Mouse (Mus musculus): Measurements from ENCODE around the gene Lamc1. TPM values are rescaled to one million over a fixed set of nuclear protein-coding genes. Genes with fewer than 3 reads are reported as not detected.

Gene Lamc1
- polyA plus RNA-seq, 1 experiment = 30.3 TPM

DNA sequence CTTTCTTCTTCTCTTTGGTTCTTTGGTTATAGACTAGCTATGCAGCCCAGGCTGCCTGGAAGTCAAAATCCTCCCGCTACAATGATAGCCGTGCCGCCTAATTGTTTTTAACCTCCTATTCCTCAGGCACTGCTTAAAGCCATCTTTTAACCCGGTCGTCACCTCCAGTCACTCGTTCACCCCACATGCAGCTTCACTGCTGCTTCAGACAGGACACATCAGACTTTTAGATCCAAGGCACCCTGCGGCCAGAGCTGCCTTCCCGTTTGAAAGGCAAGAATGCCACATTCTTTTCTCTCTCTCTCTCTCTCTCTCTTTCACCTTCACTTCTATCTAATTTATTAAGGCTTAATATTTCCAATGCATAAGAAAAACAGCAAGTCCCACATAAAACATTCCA lies 15.6 kb downstream of the Lamc1 start:
- Histone ChIP-seq H3K36me3 (ENCODE audit: control insufficient read depth, insufficient read depth, low read length) (no peaks in the 10 kb centered on the region), H3K4me1 (replicated peaks; ENCODE audit: control insufficient read depth, insufficient read depth, low read length) (peaks cover 6% of the 10 kb centered on the region), H3K27ac (ENCODE audit: control insufficient read depth, insufficient read depth, low read length) (no peak overlapping the region), H3K27me3 (ENCODE audit: control insufficient read depth, insufficient read depth, low read length) (no peaks in the 10 kb centered on the region; the same call in 1 of the 2 replicates), H3K4me3 (ENCODE audit: control insufficient read depth, insufficient read depth, low read length) (no peak overlapping the region)
- DNase-seq = no peak
- 96% methylated on average over 8 of the region's 8 CpGs for WGBS
- TF ChIP-seq POLR2A (IDR thresholded peaks at IDR 0.05; ENCODE audit: control insufficient read depth, extremely low read depth, insufficient read depth, low read length, poor library complexity) = no peak
- TF ChIP-seq CTCF (IDR thresholded peaks at IDR 0.05; ENCODE audit: borderline replicate concordance, control insufficient read depth, extremely low read depth, insufficient read depth, low read length, poor library complexity) = no peak

DNA sequence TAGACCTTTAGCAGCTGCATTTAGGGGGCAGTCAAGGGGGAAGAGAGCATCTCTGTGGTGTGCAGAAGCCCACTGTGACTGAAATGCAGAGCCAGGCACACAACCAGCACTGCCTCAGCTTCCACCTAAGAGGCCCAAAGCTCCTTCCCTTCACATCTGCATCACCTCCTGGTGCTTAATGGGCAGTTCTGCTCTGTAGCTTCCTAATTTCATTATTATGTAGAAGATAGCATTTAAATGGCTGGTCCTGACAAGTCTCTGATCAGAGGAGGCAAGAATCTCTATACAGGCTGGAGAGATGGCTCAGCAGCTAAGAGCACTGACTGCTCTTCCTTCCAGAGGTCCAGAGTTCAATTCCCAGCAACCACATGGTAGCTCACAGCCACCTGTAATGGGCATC lies 16.3 kb downstream of the Lamc1 start:
- H3K4me1 ChIP-seq (replicated peaks; ENCODE audit: control insufficient read depth, insufficient read depth, low read length) = peaks cover 4% of the 10 kb centered on the region

DNA sequence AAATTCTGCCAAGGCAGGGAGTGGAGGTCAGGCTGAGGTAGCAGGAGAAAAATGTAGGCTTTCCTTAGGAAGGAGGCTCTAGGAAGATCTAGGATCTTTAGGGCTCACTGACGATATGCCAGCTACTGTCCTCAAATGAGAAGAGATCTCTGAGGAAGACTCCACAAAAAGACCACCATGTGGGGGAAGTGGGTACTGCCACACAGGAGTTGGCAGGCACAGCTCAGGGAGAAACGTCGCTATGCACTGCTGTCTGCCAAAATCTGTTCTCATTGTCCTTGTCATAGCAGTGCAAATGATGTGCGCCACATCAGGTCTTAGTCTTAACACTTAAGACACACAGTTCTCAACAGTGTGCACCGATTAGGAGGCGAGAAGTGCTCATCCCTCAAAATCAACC lies 17.5 kb downstream of the Lamc1 start:
- no peaks in the 10 kb centered on the region; the same call in 1 of the 2 replicates for H3K4me1 ChIP-seq (replicated peaks; ENCODE audit: control insufficient read depth, insufficient read depth, low read length)
- DNase-seq = peak; percentile 63
- H3K4me3 ChIP-seq (ENCODE audit: control insufficient read depth, insufficient read depth, low read length) = no peak overlapping the region
- TF ChIP-seq CTCF (IDR thresholded peaks at IDR 0.05; ENCODE audit: borderline replicate concordance, control insufficient read depth, extremely low read depth, insufficient read depth, low read length, poor library complexity) (no peak), POLR2A (IDR thresholded peaks at IDR 0.05; ENCODE audit: control insufficient read depth, extremely low read depth, insufficient read depth, low read length, poor library complexity) (no peak)
- WGBS = 77% methylated on average over 6 of the region's 6 CpGs
- H3K27ac ChIP-seq (ENCODE audit: control insufficient read depth, insufficient read depth, low read length) = no peak overlapping the region
- no peaks in the 10 kb centered on the region for H3K36me3 ChIP-seq (ENCODE audit: control insufficient read depth, insufficient read depth, low read length)
- no peaks in the 10 kb centered on the region for H3K27me3 ChIP-seq (ENCODE audit: control insufficient read depth, insufficient read depth, low read length)

More for the DNA sequence above, 16.3 kb downstream of the Lamc1 start:
- no peak overlapping the region for H3K4me3 ChIP-seq (ENCODE audit: control insufficient read depth, insufficient read depth, low read length)
- TF ChIP-seq POLR2A (IDR thresholded peaks at IDR 0.05; ENCODE audit: control insufficient read depth, extremely low read depth, insufficient read depth, low read length, poor library complexity) = no peak
- TF ChIP-seq CTCF (IDR thresholded peaks at IDR 0.05; ENCODE audit: borderline replicate concordance, control insufficient read depth, extremely low read depth, insufficient read depth, low read length, poor library complexity) = no peak
- no peak overlapping the region for H3K27ac ChIP-seq (ENCODE audit: control insufficient read depth, insufficient read depth, low read length)
- no peaks in the 10 kb centered on the region for H3K36me3 ChIP-seq (ENCODE audit: control insufficient read depth, insufficient read depth, low read length)
- H3K27me3 ChIP-seq (ENCODE audit: control insufficient read depth, insufficient read depth, low read length) = no peaks in the 10 kb centered on the region; the same call in 1 of the 2 replicates
- no peak for DNase-seq

DNA sequence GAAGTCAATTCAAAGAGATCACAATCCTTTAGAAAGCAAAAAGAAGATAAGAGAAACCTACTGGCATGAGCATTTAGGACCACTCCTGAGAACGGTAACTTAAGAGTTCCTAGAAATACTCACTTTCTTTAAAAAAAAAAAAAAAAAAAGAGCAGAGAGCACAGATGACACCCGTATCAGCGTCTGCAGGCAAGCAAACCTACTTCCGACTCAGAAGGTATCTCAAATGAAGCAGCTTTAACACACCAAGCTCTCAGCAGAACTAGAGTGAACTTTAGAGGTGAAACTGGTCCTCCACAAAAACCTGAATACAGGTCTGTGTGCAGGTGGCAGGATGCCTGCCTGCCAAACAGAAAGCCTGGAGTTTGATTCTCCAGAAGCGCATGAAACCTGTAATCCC lies 19.6 kb downstream of the Lamc1 start:
- Histone ChIP-seq H3K4me1 (replicated peaks; ENCODE audit: control insufficient read depth, insufficient read depth, low read length) (peaks cover 14% of the 10 kb centered on the region), H3K36me3 (ENCODE audit: control insufficient read depth, insufficient read depth, low read length) (no peaks in the 10 kb centered on the region), H3K27me3 (ENCODE audit: control insufficient read depth, insufficient read depth, low read length) (no peaks in the 10 kb centered on the region), H3K4me3 (ENCODE audit: control insufficient read depth, insufficient read depth, low read length) (no peak overlapping the region), H3K27ac (ENCODE audit: control insufficient read depth, insufficient read depth, low read length) (no peak overlapping the region)
- no peak for DNase-seq
- no peak for TF ChIP-seq POLR2A (IDR thresholded peaks at IDR 0.05; ENCODE audit: control insufficient read depth, extremely low read depth, insufficient read depth, low read length, poor library complexity)
- no peak for TF ChIP-seq CTCF (IDR thresholded peaks at IDR 0.05; ENCODE audit: borderline replicate concordance, control insufficient read depth, extremely low read depth, insufficient read depth, low read length, poor library complexity)
- 87% methylated on average over 5 of the region's 5 CpGs for WGBS

DNA sequence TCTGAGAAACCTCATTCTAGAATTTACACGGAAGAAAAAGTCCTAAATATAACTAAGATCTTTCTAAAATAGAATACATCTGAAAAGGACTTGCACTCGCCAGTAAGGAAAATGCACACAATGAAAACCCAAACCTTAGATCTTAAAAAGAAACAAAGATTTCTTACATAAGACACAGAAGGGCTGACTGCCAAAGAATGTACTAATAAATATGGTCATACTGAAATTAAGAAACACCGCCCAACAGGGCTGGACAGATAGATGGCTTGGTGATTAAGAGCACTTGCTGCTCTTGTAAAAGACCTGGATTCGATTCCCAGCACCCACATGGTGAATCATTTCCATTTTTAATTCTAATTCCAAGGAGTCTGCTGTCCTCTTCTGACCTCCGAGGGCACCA lies 22.4 kb downstream of the Lamc1 start:
- TF ChIP-seq POLR2A (IDR thresholded peaks at IDR 0.05; ENCODE audit: control insufficient read depth, extremely low read depth, insufficient read depth, low read length, poor library complexity) = no peak
- no peak for TF ChIP-seq CTCF (IDR thresholded peaks at IDR 0.05; ENCODE audit: borderline replicate concordance, control insufficient read depth, extremely low read depth, insufficient read depth, low read length, poor library complexity)
- H3K27me3 ChIP-seq (ENCODE audit: control insufficient read depth, insufficient read depth, low read length) = no peaks in the 10 kb centered on the region
- DNase-seq = no peak
- H3K36me3 ChIP-seq (ENCODE audit: control insufficient read depth, insufficient read depth, low read length) = no peaks in the 10 kb centered on the region
- peaks cover 29% of the 10 kb centered on the region for H3K4me1 ChIP-seq (replicated peaks; ENCODE audit: control insufficient read depth, insufficient read depth, low read length)
- H3K4me3 ChIP-seq (ENCODE audit: control insufficient read depth, insufficient read depth, low read length) = no peak overlapping the region
- 93% methylated on average over 5 of the region's 5 CpGs for WGBS
- H3K27ac ChIP-seq (ENCODE audit: control insufficient read depth, insufficient read depth, low read length) = no peak overlapping the region

DNA sequence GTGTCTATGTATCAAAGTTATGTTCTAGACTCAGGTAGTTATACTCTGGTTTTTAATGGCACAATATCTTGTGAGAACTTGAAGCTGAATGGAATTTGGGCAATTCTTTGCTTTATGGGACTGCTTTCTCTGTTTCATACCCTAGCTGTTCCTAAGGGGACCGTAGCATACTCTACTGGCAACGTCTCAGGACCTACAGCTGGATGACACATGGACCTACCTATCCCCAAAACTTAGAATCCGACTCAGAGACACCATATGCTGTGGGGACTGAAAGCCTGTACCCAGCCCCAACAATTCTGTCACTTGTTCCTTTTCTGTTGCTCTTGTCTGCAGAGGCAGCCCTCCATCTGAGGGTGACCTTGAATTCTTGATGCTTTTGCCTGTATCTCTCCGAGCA lies 23.3 kb downstream of the Lamc1 start:
- Histone ChIP-seq H3K27ac (ENCODE audit: control insufficient read depth, insufficient read depth, low read length) (no peak overlapping the region), H3K4me3 (ENCODE audit: control insufficient read depth, insufficient read depth, low read length) (no peak overlapping the region), H3K27me3 (ENCODE audit: control insufficient read depth, insufficient read depth, low read length) (no peaks in the 10 kb centered on the region), H3K4me1 (replicated peaks; ENCODE audit: control insufficient read depth, insufficient read depth, low read length) (peaks cover 33% of the 10 kb centered on the region), H3K36me3 (ENCODE audit: control insufficient read depth, insufficient read depth, low read length) (no peaks in the 10 kb centered on the region)
- 93% methylated on average over 4 of the region's 4 CpGs for WGBS
- TF ChIP-seq CTCF (IDR thresholded peaks at IDR 0.05; ENCODE audit: borderline replicate concordance, control insufficient read depth, extremely low read depth, insufficient read depth, low read length, poor library complexity) (no peak), POLR2A (IDR thresholded peaks at IDR 0.05; ENCODE audit: control insufficient read depth, extremely low read depth, insufficient read depth, low read length, poor library complexity) (no peak)
- no peak for DNase-seq

DNA sequence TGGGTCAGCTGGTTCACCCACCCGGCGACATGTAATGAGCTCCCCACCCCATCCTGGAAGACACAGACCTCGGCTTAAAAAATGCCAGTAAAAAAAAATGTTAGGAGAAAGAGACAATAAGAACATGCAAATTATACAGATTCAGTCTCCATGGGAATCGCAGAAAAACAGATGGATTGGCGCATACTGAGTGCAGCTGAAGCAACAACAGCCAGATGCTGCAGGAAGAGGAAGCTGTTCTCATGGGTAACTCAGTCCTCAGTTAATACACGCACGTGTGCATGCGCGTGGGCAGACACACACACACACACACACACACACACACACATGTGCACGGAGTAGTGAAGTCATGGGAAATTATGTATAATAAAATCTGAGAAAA lies 23.7 kb downstream of the Lamc1 start:
- no peaks in the 10 kb centered on the region for H3K36me3 ChIP-seq (ENCODE audit: control insufficient read depth, insufficient read depth, low read length)
- no peak overlapping the region for H3K4me3 ChIP-seq (ENCODE audit: control insufficient read depth, insufficient read depth, low read length)
- H3K27me3 ChIP-seq (ENCODE audit: control insufficient read depth, insufficient read depth, low read length) = no peaks in the 10 kb centered on the region
- H3K4me1 ChIP-seq (replicated peaks; ENCODE audit: control insufficient read depth, insufficient read depth, low read length) = peaks cover 37% of the 10 kb centered on the region
- peak; percentile 29 for DNase-seq
- no peak for TF ChIP-seq CTCF (IDR thresholded peaks at IDR 0.05; ENCODE audit: borderline replicate concordance, control insufficient read depth, extremely low read depth, insufficient read depth, low read length, poor library complexity)
- TF ChIP-seq POLR2A (IDR thresholded peaks at IDR 0.05; ENCODE audit: control insufficient read depth, extremely low read depth, insufficient read depth, low read length, poor library complexity) = no peak
- 38% methylated on average over 10 of the region's 10 CpGs for WGBS
- H3K27ac ChIP-seq (ENCODE audit: control insufficient read depth, insufficient read depth, low read length) = peak overlapping the region; percentile 88

Measured in thymus, adult 2 months (tissue).